In the genomic region with DNA sequence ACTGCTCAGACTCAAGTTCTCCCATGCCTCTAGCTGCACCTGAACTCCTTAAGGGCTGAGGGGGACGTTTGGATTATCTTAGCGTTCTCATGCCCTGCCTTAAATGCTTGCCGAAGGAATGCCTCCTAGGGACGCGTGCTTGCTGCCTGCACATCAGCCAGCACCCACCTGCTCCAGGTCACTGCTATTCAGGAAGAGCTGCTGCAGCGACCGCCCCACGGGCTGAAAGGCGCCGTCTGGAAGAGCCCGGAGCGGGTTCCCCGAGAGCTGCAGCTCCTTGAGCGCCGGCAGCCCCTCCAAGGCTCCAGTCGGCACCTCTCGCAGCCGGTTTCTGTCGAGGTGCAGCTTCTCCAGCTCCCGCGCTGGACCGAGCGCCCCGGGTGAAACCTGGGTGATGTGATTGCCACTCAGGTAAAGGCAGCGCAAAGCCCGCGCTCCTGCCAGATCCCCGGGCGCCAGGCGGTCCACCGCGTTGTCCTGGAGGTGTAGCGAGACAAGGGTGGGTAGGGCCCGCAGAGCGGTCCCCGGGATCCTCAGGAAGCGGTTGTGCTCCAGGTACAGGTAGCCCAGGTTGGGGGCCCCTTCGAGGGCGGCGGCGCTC, we compare ENCODE assay signal across 8 mouse cellular contexts. TPM values are rescaled to one million over a fixed set of nuclear protein-coding genes. Genes with fewer than 3 reads are reported as not detected.
DNase-seq lines count a peak whose midpoint lies in the region; ATAC-seq lines count a peak whose summit lies in the region.

No protein-coding gene starts in this region.

- DNase-seq in heart, postnatal 25 days (ENCODE audit: low spot score): no peak
- peak; percentile 63 for DNase-seq in ZHBTc4 (ENCODE audit: low read depth, low spot score)
- DNase-seq in midbrain, embryonic 11.5 days (ENCODE audit: low spot score, missing footprints): no peak
- DNase-seq in gastrocnemius, postnatal 25 days: no peak
- no peak for DNase-seq in T-cell, adult 2 months (ENCODE audit: low spot score)

- no peak overlapping the region for H3K27ac ChIP-seq in heart, embryonic 16.5 days (ENCODE audit: low read length)
- H3K27ac ChIP-seq in midbrain, embryonic 11.5 days (ENCODE audit: low read depth, low read length): no peak overlapping the region

- peaks cover 37% of the 10 kb centered on the region for H3K27me3 ChIP-seq in heart, embryonic 16.5 days (ENCODE audit: control insufficient read depth, insufficient read depth, low read length)
- H3K27me3 ChIP-seq in midbrain, embryonic 11.5 days (ENCODE audit: control insufficient read depth, insufficient read depth, low read length): peaks cover 35% of the 10 kb centered on the region

- intact Hi-C loops in heart, postnatal 25 days (cut with DNase I): no loop called here

- H3K36me3 ChIP-seq in heart, embryonic 16.5 days (ENCODE audit: control insufficient read depth, insufficient read depth): no peaks in the 10 kb centered on the region
- no peaks in the 10 kb centered on the region for H3K36me3 ChIP-seq in midbrain, embryonic 11.5 days (ENCODE audit: control insufficient read depth, insufficient read depth, low read length)

- H3K9ac ChIP-seq in heart, embryonic 16.5 days (ENCODE audit: low read length): peak overlapping the region; percentile 84
- peak overlapping the region; percentile 78 for H3K9ac ChIP-seq in midbrain, embryonic 11.5 days (ENCODE audit: low read length)

- peak overlapping the region; percentile 99 for H3K4me2 ChIP-seq in heart, embryonic 16.5 days (ENCODE audit: low read depth, low read length)
- H3K4me2 ChIP-seq in midbrain, embryonic 11.5 days: peak overlapping the region; percentile 98

- peak overlapping the region; percentile 67 for H3K4me3 ChIP-seq in heart, embryonic 16.5 days (ENCODE audit: low read length)
- H3K4me3 ChIP-seq in midbrain, embryonic 11.5 days (ENCODE audit: low read depth, low read length): peak overlapping the region; percentile 51

- WGBS in heart, embryonic 16.5 days: 4% methylated on average over 41 of the region's 41 CpGs
- WGBS in midbrain, embryonic 11.5 days: 7% methylated on average over 41 of the region's 41 CpGs

- peaks cover 10% of the 10 kb centered on the region for H3K4me1 ChIP-seq in heart, embryonic 16.5 days (ENCODE audit: control insufficient read depth, insufficient read depth, low read length)
- peaks cover 11% of the 10 kb centered on the region for H3K4me1 ChIP-seq in midbrain, embryonic 11.5 days (ENCODE audit: control insufficient read depth, insufficient read depth, low read length)

- no peaks in the 10 kb centered on the region for H3K9me3 ChIP-seq in heart, embryonic 16.5 days (replicated peaks; ENCODE audit: control insufficient read depth, low read length)
- H3K9me3 ChIP-seq in midbrain, embryonic 11.5 days (ENCODE audit: control insufficient read depth, low read length): no peaks in the 10 kb centered on the region

- ATAC-seq in heart, embryonic 16.5 days (replicated peaks; ENCODE audit: extremely low read depth, insufficient read depth, low FRiP score): no peak
- peak; percentile 3; the same call in 1 of the 2 replicates for ATAC-seq in granulocyte monocyte progenitor cell, adult 5-6 weeks (replicated peaks; ENCODE audit: poor library complexity, severe bottlenecking)
- no peak for ATAC-seq in midbrain, embryonic 11.5 days (ENCODE audit: low FRiP score)
- ATAC-seq in activated CD4-positive, CD25-positive, alpha-beta regulatory T cell, adult 4 months: no peak

RNA-seq across cellular contexts. Expression of a gene that starts 3.6 kb away (rescaled TPM):
- polyA plus RNA-seq in heart, embryonic 16.5 days (2015; fragmentation: Nextera tagmentation; extraction: Ambion mirVana): 1.2 and 1.7 TPM in 2 replicates
- 1 to 10 TPM; 1.3 to 1.6 TPM for total RNA-seq in heart, postnatal 25 days (2021)
- not detected in 2 replicates for total RNA-seq in granulocyte monocyte progenitor cell, adult 5-6 weeks (2014; fragmentation: Nextera tagmentation)
- total RNA-seq in granulocyte monocyte progenitor cell, adult 5-6 weeks (2017): 0.43 TPM in 1 of 2 replicates, not detected in the other
- 2.5 and 2.8 TPM in 2 replicates for polyA plus RNA-seq in midbrain, embryonic 11.5 days (2014; fragmentation: Nextera tagmentation; extraction: Ambion mirVana)
- 1 to 10 TPM in 1 of 2 experiments, under 1 TPM in 1; 0.70 to 1.2 TPM for total RNA-seq in gastrocnemius, postnatal 25 days (2021)
- polyA plus RNA-seq in activated CD4-positive, CD25-positive, alpha-beta regulatory T cell, adult 4 months (2017; shearing (Covaris generic)): under 1 TPM; 0.46 to 0.78 TPM

RNA-seq across cellular contexts. Expression of a gene that starts 29.8 kb away (rescaled TPM):
- polyA plus RNA-seq in heart, embryonic 16.5 days (2015; fragmentation: Nextera tagmentation; extraction: Ambion mirVana): 16.9 and 17.4 TPM in 2 replicates
- 10 to 100 TPM in 1 of 2 experiments, 1 to 10 TPM in 1; 9.6 to 10.8 TPM for total RNA-seq in heart, postnatal 25 days (2021)
- total RNA-seq in granulocyte monocyte progenitor cell, adult 5-6 weeks (2014; fragmentation: Nextera tagmentation): 33.8 and 41.7 TPM in 2 replicates
- 30.5 TPM in 2 replicates for total RNA-seq in granulocyte monocyte progenitor cell, adult 5-6 weeks (2017)
- 27.8 and 30.5 TPM in 2 replicates for polyA plus RNA-seq in midbrain, embryonic 11.5 days (2014; fragmentation: Nextera tagmentation; extraction: Ambion mirVana)
- 1 to 10 TPM; 5.7 to 7.0 TPM for total RNA-seq in gastrocnemius, postnatal 25 days (2021)
- 10 to 100 TPM; 20.2 to 21.0 TPM for polyA plus RNA-seq in activated CD4-positive, CD25-positive, alpha-beta regulatory T cell, adult 4 months (2017; shearing (Covaris generic))

RNA-seq across cellular contexts. Expression of a gene that starts 51.4 kb away (rescaled TPM):
- 18.0 and 19.2 TPM in 2 replicates for polyA plus RNA-seq in heart, embryonic 16.5 days (2015; fragmentation: Nextera tagmentation; extraction: Ambion mirVana)
- total RNA-seq in heart, postnatal 25 days (2021): 10 to 100 TPM; 70.3 to 72.9 TPM
- 20.7 and 31.9 TPM in 2 replicates for total RNA-seq in granulocyte monocyte progenitor cell, adult 5-6 weeks (2014; fragmentation: Nextera tagmentation)
- total RNA-seq in granulocyte monocyte progenitor cell, adult 5-6 weeks (2017): 15.0 and 19.2 TPM in 2 replicates
- 34.3 and 35.0 TPM in 2 replicates for polyA plus RNA-seq in midbrain, embryonic 11.5 days (2014; fragmentation: Nextera tagmentation; extraction: Ambion mirVana)
- total RNA-seq in gastrocnemius, postnatal 25 days (2021): 10 to 100 TPM; 29.1 to 29.5 TPM
- polyA plus RNA-seq in activated CD4-positive, CD25-positive, alpha-beta regulatory T cell, adult 4 months (2017; shearing (Covaris generic)): 1 to 10 TPM; 5.2 to 7.1 TPM

RNA-seq across cellular contexts. Expression of a gene that starts 51.9 kb away (rescaled TPM):
- polyA plus RNA-seq in heart, embryonic 16.5 days (2015; fragmentation: Nextera tagmentation; extraction: Ambion mirVana): 75.9 and 83.6 TPM in 2 replicates
- 10 to 100 TPM; 22.7 to 27.5 TPM for total RNA-seq in heart, postnatal 25 days (2021)
- total RNA-seq in granulocyte monocyte progenitor cell, adult 5-6 weeks (2014; fragmentation: Nextera tagmentation): 58.9 and 63.9 TPM in 2 replicates
- 114 TPM in 2 replicates for total RNA-seq in granulocyte monocyte progenitor cell, adult 5-6 weeks (2017)
- polyA plus RNA-seq in midbrain, embryonic 11.5 days (2014; fragmentation: Nextera tagmentation; extraction: Ambion mirVana): 152 and 156 TPM in 2 replicates
- total RNA-seq in gastrocnemius, postnatal 25 days (2021): 10 to 100 TPM; 18.7 to 23.1 TPM
- polyA plus RNA-seq in activated CD4-positive, CD25-positive, alpha-beta regulatory T cell, adult 4 months (2017; shearing (Covaris generic)): 10 to 100 TPM; 39.7 to 56.1 TPM
